Mouse (Mus musculus) megakaryocyte, embryonic 14.5 days (primary cell): ENCODE data around the gene Mapk8ip3.

Experiments
- FLI1 ChIP-seq: IDR thresholded peaks from 2 replicates; pipeline ENCODE4 v1.6.1; 2012; ENCODE audit warnings: low read length, inconsistent platforms, mixed read lengths
- GATA1 ChIP-seq: IDR thresholded peaks from 3 replicates; pipeline ENCODE4 v1.6.1; 2012; ENCODE audit warnings: mixed read lengths, low read length, inconsistent platforms, borderline replicate concordance

DNA sequence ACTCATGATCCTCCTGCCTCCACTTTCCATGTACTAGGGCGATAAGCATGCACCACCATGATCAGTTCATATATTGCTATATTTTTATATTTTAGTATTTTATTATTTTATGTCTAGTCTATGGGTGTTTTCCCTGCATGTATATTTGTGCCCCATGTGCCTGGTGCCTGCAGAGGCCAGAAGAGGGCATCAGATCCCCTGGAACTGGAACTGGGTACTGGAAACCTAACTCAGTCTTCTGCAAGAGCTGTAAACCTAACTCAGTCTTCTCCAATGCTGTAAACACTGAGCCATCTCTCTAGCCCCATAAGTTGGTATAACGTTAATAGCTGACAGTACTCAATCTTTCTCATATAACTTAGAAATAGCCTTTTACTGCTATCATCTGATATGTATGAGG lies 94.1 kb downstream of the Mapk8ip3 start:
- no peak for TF ChIP-seq FLI1
- no peak for TF ChIP-seq GATA1
